ENCODE assay signal across 20 mouse cellular contexts in the genomic region with DNA sequence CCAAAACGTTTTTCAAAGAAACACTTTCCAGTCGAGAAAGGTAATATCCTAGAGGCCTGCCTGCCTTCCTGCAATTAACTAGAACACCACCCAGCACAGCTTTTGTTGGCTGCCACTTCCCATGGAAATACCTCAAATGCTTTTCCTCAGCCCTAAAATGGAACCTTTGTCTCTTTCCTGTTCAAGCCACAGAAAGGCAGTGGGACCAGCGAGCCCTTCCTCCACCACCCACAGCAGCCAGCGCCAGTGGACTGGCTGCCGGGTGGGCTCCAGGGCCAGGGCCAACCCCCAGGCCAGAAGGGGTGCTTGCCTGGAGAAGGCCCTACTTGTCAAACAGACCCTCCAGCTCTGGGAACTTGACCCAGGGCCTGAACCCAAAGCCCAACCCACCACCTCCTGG. TPM values are rescaled to one million over a fixed set of nuclear protein-coding genes. Genes with fewer than 3 reads are reported as not detected.
DNase-seq lines count a peak whose midpoint lies in the region; ATAC-seq and TF ChIP-seq lines count a peak whose summit lies in the region.
"Had no signal": no experiment of that assay in that cellular context is flagged by ENCODE, and none has a peak within 500 bp of the region (broad histone marks: within the 10 kb centered on the region; RNA-seq: fewer than 3 reads in every experiment).

No protein-coding gene starts in this region.

- peaks cover 11% of the 10 kb centered on the region for H3K4me1 ChIP-seq in forebrain, embryonic 10.5 days
- H3K4me1 ChIP-seq in forebrain, postnatal 0 days (ENCODE audit: insufficient read depth) = no peaks in the 10 kb centered on the region
- peaks cover 3% of the 10 kb centered on the region; the same call in 1 of the 2 replicates for H3K4me1 ChIP-seq in heart, embryonic 12.5 days (replicated peaks)
- no peaks in the 10 kb centered on the region for H3K4me1 ChIP-seq in intestine, embryonic 16.5 days (ENCODE audit: control insufficient read depth, insufficient read depth, low read length)

- TF ChIP-seq CTCF in forebrain, postnatal 0 days (IDR thresholded peaks at IDR 0.05; ENCODE audit: low read depth) = no peak

- no peak overlapping the region for H3K9ac ChIP-seq in forebrain, postnatal 0 days
- H3K9ac ChIP-seq in heart, embryonic 12.5 days = no peak overlapping the region
- no peak overlapping the region for H3K9ac ChIP-seq in intestine, embryonic 16.5 days (ENCODE audit: low read depth, low read length)
- H3K9ac ChIP-seq: liver, embryonic 14.5 days; lung, embryonic 15.5 days had no signal

- H3K27ac ChIP-seq in forebrain, embryonic 10.5 days = 0 out of 2 replicates have a peak overlapping the region, but pooled peaks have one; percentile 62
- no peak overlapping the region for H3K27ac ChIP-seq in forebrain, postnatal 0 days (ENCODE audit: low read depth, low read length)
- H3K27ac ChIP-seq in heart, embryonic 12.5 days (ENCODE audit: poor library complexity, severe bottlenecking) = no peak overlapping the region
- H3K27ac ChIP-seq in intestine, embryonic 16.5 days (ENCODE audit: low read length) = no peak overlapping the region
- H3K27ac ChIP-seq: kidney, postnatal 0 days; liver, embryonic 14.5 days; lung, embryonic 15.5 days had no signal

- H3K27me3 ChIP-seq in forebrain, embryonic 10.5 days (ENCODE audit: poor library complexity, severe bottlenecking) = peaks cover 22% of the 10 kb centered on the region
- no peaks in the 10 kb centered on the region for H3K27me3 ChIP-seq in forebrain, postnatal 0 days (ENCODE audit: insufficient read depth, low read length)
- H3K27me3 ChIP-seq in heart, embryonic 12.5 days (replicated peaks) = no peaks in the 10 kb centered on the region
- 0 out of 2 replicates have a peak, but pooled peaks cover 6% of the 10 kb centered on the region for H3K27me3 ChIP-seq in intestine, embryonic 16.5 days (replicated peaks; ENCODE audit: control insufficient read depth, insufficient read depth, low read length)
- H3K27me3 ChIP-seq: Patski had no signal

- no peaks in the 10 kb centered on the region for H3K36me3 ChIP-seq in forebrain, embryonic 10.5 days (replicated peaks)
- no peaks in the 10 kb centered on the region for H3K36me3 ChIP-seq in forebrain, postnatal 0 days (ENCODE audit: insufficient read depth)
- no peaks in the 10 kb centered on the region for H3K36me3 ChIP-seq in heart, embryonic 12.5 days
- no peaks in the 10 kb centered on the region for H3K36me3 ChIP-seq in intestine, embryonic 16.5 days (ENCODE audit: control insufficient read depth, insufficient read depth, low read length)
- H3K36me3 ChIP-seq: lung, embryonic 15.5 days had no signal

- no peaks in the 10 kb centered on the region for H3K9me3 ChIP-seq in forebrain, embryonic 10.5 days
- H3K9me3 ChIP-seq in forebrain, postnatal 0 days (ENCODE audit: low read length) = no peaks in the 10 kb centered on the region
- no peaks in the 10 kb centered on the region for H3K9me3 ChIP-seq in heart, embryonic 12.5 days (replicated peaks)
- no peaks in the 10 kb centered on the region for H3K9me3 ChIP-seq in intestine, embryonic 16.5 days (ENCODE audit: control insufficient read depth, low read length)
- H3K9me3 ChIP-seq: lung, embryonic 15.5 days had no signal

- ATAC-seq in forebrain, postnatal 0 days = no peak
- ATAC-seq in heart, embryonic 12.5 days (ENCODE audit: insufficient number of reproducible peaks, low FRiP score) = peak; percentile 45; the same call in 1 of the 2 replicates
- ATAC-seq in intestine, embryonic 16.5 days = no peak
- ATAC-seq: Patski had no signal

- no peak overlapping the region for H3K4me3 ChIP-seq in forebrain, embryonic 10.5 days
- no peak overlapping the region for H3K4me3 ChIP-seq in forebrain, postnatal 0 days (ENCODE audit: low read depth, low read length)
- no peak overlapping the region for H3K4me3 ChIP-seq in heart, embryonic 12.5 days
- H3K4me3 ChIP-seq in intestine, embryonic 16.5 days (ENCODE audit: low read length) = no peak overlapping the region
- H3K4me3 ChIP-seq: erythroblast, embryonic 14.5 days; lung, embryonic 15.5 days had no signal

- WGBS in forebrain, embryonic 10.5 days = 54% methylated on average over 5 of the region's 5 CpGs
- WGBS in forebrain, postnatal 0 days = 48% methylated on average over 5 of the region's 5 CpGs
- WGBS in heart, embryonic 12.5 days = 40% methylated on average over 5 of the region's 5 CpGs
- 42% methylated on average over 5 of the region's 5 CpGs for WGBS in intestine, embryonic 16.5 days

- intact Hi-C loops in heart, postnatal 14 days (cut with DNase I) = loop anchor here (10.0 kb wide), 2 partner anchors 313 to 643 kb away; no protein-coding TSS in a partner anchor

- no peak overlapping the region for H3K4me2 ChIP-seq in forebrain, postnatal 0 days (ENCODE audit: low read depth)
- H3K4me2 ChIP-seq in heart, embryonic 12.5 days = no peak overlapping the region
- no peak overlapping the region for H3K4me2 ChIP-seq in intestine, embryonic 16.5 days (ENCODE audit: low read depth, low read length)
- H3K4me2 ChIP-seq: lung, embryonic 15.5 days had no signal

- no peak for DNase-seq in forebrain, embryonic 10.5 days (ENCODE audit: extremely low spot score, low spot score)
- no peak for DNase-seq in forebrain, postnatal 0 days
- no peak for DNase-seq in heart, postnatal 14 days
- peak; percentile 36 for DNase-seq in fibroblast of lung, adult 2 months (ENCODE audit: low read depth)
- no peak for DNase-seq in urinary bladder, adult 18-20 months (ENCODE audit: low spot score in 2 of 2)
- DNase-seq in frontal cortex, adult 2 months (ENCODE audit: extremely low spot score in 1 of 2, low spot score in 1 of 2) = no peak
- DNase-seq: adrenal gland, adult 8-10 months; cerebellum, postnatal 10 days; gastrocnemius, postnatal 14 days; kidney, adult 18-20 months; layer of hippocampus, postnatal 36 days; lung, postnatal 4 days; thymus, adult 2 months had no signal

RNA-seq across cellular contexts. Expression of gene Cdc5l, which starts 56.2 kb away (rescaled TPM):
- polyA plus RNA-seq in forebrain, embryonic 10.5 days (2016; fragmentation: Nextera tagmentation; extraction: Ambion mirVana) = 70.3 and 72.1 TPM in 2 replicates
- 49.5 and 72.6 TPM in 2 replicates for total RNA-seq in forebrain, postnatal 0 days (2014; rRNA removed)
- 46.9 and 55.3 TPM in 2 replicates for polyA plus RNA-seq in forebrain, postnatal 0 days (2015; fragmentation: Nextera tagmentation; extraction: Ambion mirVana)
- polyA plus RNA-seq in heart, embryonic 12.5 days (2016; fragmentation: Nextera tagmentation; extraction: Ambion mirVana) = 49.9 and 53.0 TPM in 2 replicates
- 10 to 100 TPM; 38.0 to 43.4 TPM for total RNA-seq in heart, postnatal 14 days (2021)
- polyA plus RNA-seq in intestine, embryonic 16.5 days (2015; fragmentation: Nextera tagmentation; extraction: Ambion mirVana) = 45.8 and 51.8 TPM in 2 replicates
- 30.8 and 33.6 TPM in 2 replicates for polyA plus RNA-seq in frontal cortex, adult 2 months (2012; rRNA removed)
